Mouse (Mus musculus) heart, postnatal 0 days (tissue): ENCODE measurements around the gene Zfp410. TPM values are rescaled to one million over a fixed set of nuclear protein-coding genes. Genes with fewer than 3 reads are reported as not detected.

Experiments
- ATAC-seq: fragments of 200-750 bp; cut with Nextera tagmentation; 2 replicates; pipeline ENCODE4 v1.8.0; 2017; ENCODE audit warnings: low read depth, moderate number of reproducible peaks, moderate library complexity; ENCODE audit not compliant: insufficient read depth
- DNase-seq: peaks from one replicate; pipeline ENCODE4 v3.0.0-alpha.2; 2016; ENCODE audit warnings: low spot score
- H3K27ac ChIP-seq: fragments of 300-500 bp; sonication (generic); 2 replicates; pipeline ENCODE4 v1.5.1; 2014; ENCODE audit warnings: low read depth, mild to moderate bottlenecking
- H3K27me3 ChIP-seq: fragments of 300-500 bp; sonication (generic); 2 replicates; pipeline ENCODE4 v1.6.1; 2014; ENCODE audit warnings: low read length, mixed read lengths; ENCODE audit not compliant: control insufficient read depth, insufficient read depth
- H3K36me3 ChIP-seq: fragments of 300-500 bp; sonication (generic); replicated peaks from 2 replicates; pipeline ENCODE4 v1.6.1; 2014; ENCODE audit warnings: low read length, mixed read lengths; ENCODE audit not compliant: control insufficient read depth, insufficient read depth
- H3K4me1 ChIP-seq: fragments of 300-500 bp; sonication (generic); 2 replicates; pipeline ENCODE4 v1.6.1; 2014; ENCODE audit warnings: antibody characterized with exemption; ENCODE audit not compliant: control insufficient read depth, insufficient read depth
- H3K4me2 ChIP-seq: fragments of 300-500 bp; sonication (generic); 2 replicates; pipeline ENCODE4 v1.6.1; 2014; ENCODE audit warnings: low read depth, mild to moderate bottlenecking, low read length, moderate library complexity
- H3K4me3 ChIP-seq: fragments of 300-500 bp; sonication (generic); 2 replicates; pipeline ENCODE4 v1.5.1; 2014; ENCODE audit warnings: low read depth, low read length
- H3K9ac ChIP-seq: fragments of 300-500 bp; sonication (generic); replicated peaks from 2 replicates; pipeline ENCODE4 v1.6.1; 2014; ENCODE audit warnings: low read depth, low read length, mixed read lengths
- H3K9me3 ChIP-seq: fragments of 300-500 bp; sonication (generic); replicated peaks from 2 replicates; pipeline ENCODE4 v1.6.1; 2016; ENCODE audit warnings: low read length; ENCODE audit not compliant: control insufficient read depth
- CTCF ChIP-seq: IDR thresholded peaks from 2 replicates; pipeline ENCODE4 v1.5.1; 2016; ENCODE audit warnings: antibody characterized with exemption, control low read depth, low read depth
- EP300 ChIP-seq: IDR thresholded peaks from 2 replicates; pipeline ENCODE4 v1.6.1; 2016; ENCODE audit warnings: antibody characterized with exemption, low read depth
- WGBS: fragments of 180-500 bp; shearing (Covaris S2); extraction: QIAGEN DNeasy Blood & Tissue Kit; methylation state at CpG from one replicate; pipeline ENCODE4 v1.1.7; 2014; 5-methylcytosine and 5-hydroxymethylcytosine counted together
- polyA plus RNA-seq: library from polyadenylated mRNA; unstranded; fragments of >200 nt; fragmentation: Nextera tagmentation; extraction: Ambion mirVana; gene quantifications from 2 replicates; pipeline ENCODE4 v1.2.1, GENCODE M21; 2015
- total RNA-seq: library from RNA; depleted of rRNA; stranded (reverse); fragments of >200 nt; gene quantifications from 2 replicates; pipeline ENCODE4 v1.2.3, GENCODE M21; 2014; ENCODE audit warnings: low replicate concordance

Gene Zfp410
- total and polyA plus RNA-seq, 2 experiments from 2014 or later, result 36.3 to 37.7 TPM

DNA sequence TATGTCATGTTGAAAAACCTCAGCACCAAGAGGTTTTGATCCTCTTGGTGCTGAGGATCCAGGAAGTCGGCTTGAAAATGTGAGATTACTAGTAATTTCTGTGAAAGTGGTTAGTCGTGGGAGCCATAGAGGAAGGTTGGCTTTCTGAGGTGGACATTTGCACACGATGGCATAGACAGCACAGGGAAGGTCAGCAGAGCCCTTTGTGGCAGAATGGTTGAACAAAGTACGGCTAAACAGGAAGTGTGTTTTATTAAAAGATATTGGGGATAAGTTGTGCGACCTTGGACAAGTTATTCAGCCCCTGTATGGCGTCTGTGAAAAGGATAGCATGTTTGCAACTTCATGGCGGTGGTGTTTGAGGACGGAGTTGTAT is 31.1 kb upstream of the Zfp410 start:
- WGBS, result 16% methylated on average over 8 of the region's 8 CpGs
- peak overlapping the region; percentile 73 for H3K4me3 ChIP-seq
- no peaks in the 10 kb centered on the region for H3K27me3 ChIP-seq
- H3K4me1 ChIP-seq, result peaks cover 12% of the 10 kb centered on the region
- H3K36me3 ChIP-seq, result 0 out of 2 replicates have a peak, but pooled peaks cover 4% of the 10 kb centered on the region
- H3K9ac ChIP-seq, result peak overlapping the region; percentile 85
- peak; percentile 46 for DNase-seq
- H3K27ac ChIP-seq, result peak overlapping the region; percentile 95
- TF ChIP-seq EP300 (no peak), CTCF (no peak)
- H3K4me2 ChIP-seq, result peak overlapping the region; percentile 64
- peak; percentile 28; the same call in 1 of the 2 replicates for ATAC-seq
- H3K9me3 ChIP-seq, result no peaks in the 10 kb centered on the region

DNA sequence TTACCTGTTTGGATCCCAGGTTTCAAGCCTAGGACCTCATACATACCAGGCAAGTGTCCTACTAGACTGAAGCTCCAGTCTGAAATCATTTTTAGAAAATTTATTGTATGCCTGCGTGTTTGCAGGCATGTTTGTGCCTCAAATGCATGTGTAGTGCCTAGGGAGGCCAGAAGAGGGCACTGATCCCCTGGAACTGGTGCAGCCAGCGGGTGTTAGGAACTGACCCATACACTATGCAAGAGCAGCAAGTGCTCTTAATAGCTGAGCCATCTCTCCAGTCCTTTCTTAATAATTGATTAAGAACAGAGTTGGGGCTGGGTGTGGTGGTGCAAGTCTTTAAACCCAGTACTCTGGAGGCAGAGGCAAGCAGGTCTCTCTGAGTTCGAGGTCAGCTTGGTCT is 28.2 kb upstream of the Zfp410 start:
- Histone ChIP-seq H3K36me3 (peaks cover 16% of the 10 kb centered on the region), H3K27me3 (no peaks in the 10 kb centered on the region), H3K4me2 (no peak overlapping the region), H3K4me1 (peaks cover 12% of the 10 kb centered on the region), H3K27ac (no peak overlapping the region), H3K4me3 (no peak overlapping the region), H3K9ac (no peak overlapping the region), H3K9me3 (no peaks in the 10 kb centered on the region)
- no peak for ATAC-seq
- DNase-seq, result no peak
- 73% methylated on average over 3 of the region's 3 CpGs for WGBS
- TF ChIP-seq CTCF (peak; percentile 59), EP300 (no peak)

DNA sequence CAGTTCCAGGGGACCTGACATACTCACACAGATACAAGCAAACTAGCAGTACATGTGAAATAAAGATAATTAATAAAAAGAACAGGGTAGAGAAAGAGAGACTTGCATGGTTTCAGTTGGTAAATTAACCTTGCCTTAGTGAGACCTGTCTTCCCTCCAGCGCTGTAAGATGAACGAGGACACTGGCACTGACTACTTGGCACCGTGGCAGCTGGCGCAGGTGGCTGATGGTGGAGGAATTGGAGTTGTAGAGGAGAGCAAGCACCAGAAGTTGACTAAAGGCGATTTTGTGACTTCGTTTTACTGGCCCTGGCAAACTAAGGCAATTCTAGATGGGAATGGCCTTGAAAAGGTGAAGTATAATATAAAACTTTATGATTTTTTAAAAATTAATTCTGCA is 18.8 kb upstream of the Zfp410 start:
- Histone ChIP-seq H3K9me3 (no peaks in the 10 kb centered on the region), H3K4me3 (no peak overlapping the region), H3K4me2 (no peak overlapping the region), H3K27me3 (no peaks in the 10 kb centered on the region), H3K9ac (no peak overlapping the region), H3K36me3 (peaks cover 85% of the 10 kb centered on the region), H3K4me1 (no peaks in the 10 kb centered on the region), H3K27ac (no peak overlapping the region)
- no peak for DNase-seq
- WGBS, result 89% methylated on average over 6 of the region's 6 CpGs
- no peak for TF ChIP-seq CTCF
- no peak for TF ChIP-seq EP300
- ATAC-seq, result no peak

DNA sequence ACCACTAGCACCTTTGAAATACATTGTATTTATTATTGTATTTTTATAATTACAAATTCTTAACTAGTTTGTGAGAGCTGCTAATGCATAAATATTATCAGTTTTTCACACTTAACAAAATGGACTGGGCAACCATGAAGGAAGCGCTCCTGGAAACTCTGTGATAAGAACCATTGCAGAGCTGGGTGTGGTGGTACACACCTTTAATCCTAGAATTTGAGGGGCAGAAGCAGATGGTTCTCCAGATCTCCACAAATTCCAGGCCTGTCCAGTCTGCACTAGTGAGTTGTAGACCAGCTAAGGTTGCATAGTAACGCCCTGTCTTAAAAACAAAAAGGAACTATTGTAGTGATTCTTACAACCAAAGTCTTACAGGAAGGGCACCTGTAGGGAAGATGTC is 17.4 kb upstream of the Zfp410 start:
- Histone ChIP-seq H3K4me1 (no peaks in the 10 kb centered on the region), H3K36me3 (peaks cover 87% of the 10 kb centered on the region), H3K4me2 (no peak overlapping the region), H3K27me3 (no peaks in the 10 kb centered on the region), H3K9me3 (no peaks in the 10 kb centered on the region), H3K27ac (no peak overlapping the region), H3K4me3 (no peak overlapping the region), H3K9ac (no peak overlapping the region)
- TF ChIP-seq EP300 (no peak), CTCF (no peak)
- DNase-seq (no peak), ATAC-seq (no peak)
- 95% methylated on average over 2 of the region's 2 CpGs for WGBS

DNA sequence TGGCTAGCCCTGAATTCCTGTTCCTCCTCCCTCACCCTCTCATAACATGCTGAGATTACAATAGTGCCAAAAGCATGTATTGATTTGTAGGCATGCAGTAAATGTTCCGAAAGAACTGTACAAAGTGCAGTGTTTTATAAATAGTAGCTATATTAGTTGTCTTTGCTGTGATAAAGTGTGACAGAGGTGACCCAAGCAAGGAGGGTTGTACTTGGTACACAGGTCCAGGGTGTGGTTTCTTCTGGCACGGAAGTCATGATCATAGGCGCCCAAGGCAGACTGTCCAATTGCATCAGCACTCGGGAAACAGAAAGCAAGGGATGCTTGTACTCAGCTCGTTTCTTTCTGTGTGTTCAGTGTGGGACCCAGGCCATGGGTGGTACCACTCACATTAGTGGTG is 12.6 kb upstream of the Zfp410 start:
- DNase-seq (no peak), ATAC-seq (no peak)
- no peak overlapping the region for H3K27ac ChIP-seq
- no peak overlapping the region for H3K4me2 ChIP-seq
- no peak overlapping the region for H3K9ac ChIP-seq
- 85% methylated on average over 5 of the region's 5 CpGs for WGBS
- H3K9me3 ChIP-seq, result no peaks in the 10 kb centered on the region
- H3K4me3 ChIP-seq, result no peak overlapping the region
- TF ChIP-seq CTCF (no peak), EP300 (no peak)
- H3K27me3 ChIP-seq, result no peaks in the 10 kb centered on the region
- peaks cover 84% of the 10 kb centered on the region for H3K36me3 ChIP-seq
- no peaks in the 10 kb centered on the region for H3K4me1 ChIP-seq

DNA sequence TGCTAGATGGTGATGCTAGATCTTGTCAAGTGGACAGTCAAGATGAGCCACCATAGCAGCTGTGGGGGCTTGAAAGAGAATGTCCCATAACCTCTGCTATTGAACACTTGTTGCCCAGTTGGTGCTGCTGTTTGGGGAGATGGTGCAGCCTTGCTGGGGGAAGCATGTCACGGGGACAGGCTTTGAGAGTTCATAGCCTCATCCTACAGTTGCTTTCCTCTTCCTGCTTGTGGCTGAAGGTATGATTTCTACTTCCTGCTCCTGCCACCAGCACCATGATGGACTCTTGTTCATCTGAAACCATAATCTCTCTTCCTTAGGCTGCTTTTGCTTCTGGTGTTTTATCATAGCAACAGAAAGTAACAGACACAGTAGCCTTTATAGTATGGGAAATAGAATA is 12.1 kb upstream of the Zfp410 start:
- DNase-seq (no peak), ATAC-seq (no peak)
- Histone ChIP-seq H3K36me3 (peaks cover 83% of the 10 kb centered on the region), H3K27ac (no peak overlapping the region), H3K9me3 (no peaks in the 10 kb centered on the region), H3K9ac (no peak overlapping the region), H3K4me3 (no peak overlapping the region), H3K4me1 (no peaks in the 10 kb centered on the region), H3K27me3 (no peaks in the 10 kb centered on the region), H3K4me2 (no peak overlapping the region)
- 78% methylated on average over 1 of the region's 1 CpGs for WGBS
- TF ChIP-seq CTCF, result no peak
- TF ChIP-seq EP300, result no peak
